ENCODE assay signal across 26 mouse cellular contexts in genomic region chr4:140859291-140859690, GRCm38 (mm10). TPM values are rescaled to one million over a fixed set of nuclear protein-coding genes. Genes with fewer than 3 reads are reported as not detected.
DNase-seq lines count a peak whose midpoint lies in the region; ATAC-seq and TF ChIP-seq lines count a peak whose summit lies in the region.
"Had no signal": no experiment of that assay in that cellular context is flagged by ENCODE, and none has a peak within 500 bp of the region (broad histone marks: within the 10 kb centered on the region; RNA-seq: fewer than 3 reads in every experiment).

No protein-coding gene starts in this region.

- peaks cover 15% of the 10 kb centered on the region for H3K27me3 ChIP-seq in heart, embryonic 10.5 days (ENCODE audit: insufficient read depth, poor library complexity, severe bottlenecking)
- no peaks in the 10 kb centered on the region for H3K27me3 ChIP-seq in liver, embryonic 14.5 days (ENCODE audit: control insufficient read depth, insufficient read depth, low read length)
- no peaks in the 10 kb centered on the region; the same call in 1 of the 2 replicates for H3K27me3 ChIP-seq in embryonic facial prominence, embryonic 10.5 days (replicated peaks; ENCODE audit: low read depth, poor library complexity, severe bottlenecking)

- H3K9me3 ChIP-seq in heart, embryonic 10.5 days = no peaks in the 10 kb centered on the region
- no peaks in the 10 kb centered on the region for H3K9me3 ChIP-seq in liver, embryonic 14.5 days (ENCODE audit: control insufficient read depth, low read length)
- H3K9me3 ChIP-seq in embryonic facial prominence, embryonic 10.5 days = no peaks in the 10 kb centered on the region
- H3K9me3 ChIP-seq: G1E; limb, embryonic 13.5 days had no signal

- H3K4me1 ChIP-seq in heart, embryonic 10.5 days = peaks cover 39% of the 10 kb centered on the region
- H3K4me1 ChIP-seq in liver, embryonic 14.5 days (replicated peaks; ENCODE audit: control insufficient read depth in 2 of 2, insufficient read depth in 2 of 2, low read length in 1 of 2) = peaks cover 60 to 72% of the 10 kb centered on the region in 2 experiments
- H3K4me1 ChIP-seq in embryonic facial prominence, embryonic 10.5 days = no peaks in the 10 kb centered on the region

- TF ChIP-seq EP300 in liver, embryonic 14.5 days (IDR thresholded peaks at IDR 0.05; ENCODE audit: low read depth) = no peak

- H3K9ac ChIP-seq in liver, embryonic 14.5 days (replicated peaks) = peak overlapping the region; percentile 54
- H3K9ac ChIP-seq: hindbrain, embryonic 14.5 days; limb, embryonic 13.5 days had no signal

- 81% methylated on average over 11 of the region's 11 CpGs for WGBS in heart, embryonic 10.5 days
- WGBS in liver, embryonic 14.5 days (ENCODE audit: insufficient replicate concordance) = 42% methylated on average over 11 of the region's 11 CpGs
- 81% methylated on average over 11 of the region's 11 CpGs for WGBS in embryonic facial prominence, embryonic 10.5 days

- H3K27ac ChIP-seq in heart, embryonic 10.5 days = peak overlapping the region; percentile 50
- peak overlapping the region; percentile 80 for H3K27ac ChIP-seq in liver, embryonic 14.5 days
- no peak overlapping the region for H3K27ac ChIP-seq in embryonic facial prominence, embryonic 10.5 days (replicated peaks)
- H3K27ac ChIP-seq: heart, adult 2 months; hindbrain, embryonic 14.5 days; limb, embryonic 13.5 days had no signal

- no peak for ATAC-seq in liver, embryonic 14.5 days (ENCODE audit: insufficient read depth)
- ATAC-seq: forebrain, embryonic 14.5 days had no signal

- TF ChIP-seq CTCF in liver, embryonic 14.5 days (IDR thresholded peaks at IDR 0.05; ENCODE audit: low read depth) = no peak

- no peak for DNase-seq in heart, embryonic 10.5 days (ENCODE audit: low spot score)
- DNase-seq in heart, adult 18-20 months = no peak
- DNase-seq in c-Kit-positive CD71-positive TER-119-positive erythroid progenitor cells, embryonic 14.5 days (ENCODE audit: low spot score) = peak; percentile 72
- peak in 1 of 3 experiments; percentile 53 for DNase-seq in liver, embryonic 14.5 days (ENCODE audit: low read depth in 3 of 3, low spot score in 3 of 3)
- DNase-seq in spleen, postnatal 36 days (ENCODE audit: low spot score in 2 of 2) = peak; percentile 52 to 56
- no peak for DNase-seq in adrenal gland, adult 2 months
- no peak for DNase-seq in thymus, postnatal 25 days
- DNase-seq in embryonic facial prominence, embryonic 10.5 days (ENCODE audit: low spot score) = no peak
- DNase-seq: cerebellum, postnatal 14 days; embryo, embryonic 11 days; heart, adult 2 months; kidney, adult 2 months; kidney, postnatal 36 days; layer of hippocampus, adult 9-11 months; right cerebral cortex, postnatal 14 days; thymus, adult 18-20 months had no signal

- peak overlapping the region; percentile 56 for H3K4me2 ChIP-seq in liver, embryonic 14.5 days (ENCODE audit: low read depth)
- H3K4me2 ChIP-seq: hindbrain, embryonic 14.5 days; limb, embryonic 13.5 days had no signal

- no peaks in the 10 kb centered on the region for H3K36me3 ChIP-seq in heart, embryonic 10.5 days
- H3K36me3 ChIP-seq in liver, embryonic 14.5 days (replicated peaks; ENCODE audit: control insufficient read depth, insufficient read depth, low read depth) = no peaks in the 10 kb centered on the region
- H3K36me3 ChIP-seq in embryonic facial prominence, embryonic 10.5 days (replicated peaks) = no peaks in the 10 kb centered on the region
- H3K36me3 ChIP-seq: G1E; limb, embryonic 13.5 days had no signal

- no peak overlapping the region for H3K4me3 ChIP-seq in heart, embryonic 10.5 days
- peak overlapping the region in 1 of 2 experiments; percentile 4; a peak in 1 of 4 replicates for H3K4me3 ChIP-seq in liver, embryonic 14.5 days (ENCODE audit: insufficient read depth in 1 of 2, low read depth in 2 of 2, low read length in 2 of 2)
- H3K4me3 ChIP-seq in embryonic facial prominence, embryonic 10.5 days = no peak overlapping the region
- H3K4me3 ChIP-seq: heart, adult 2 months; limb, embryonic 13.5 days; megakaryocyte, embryonic 14.5 days had no signal

RNA-seq across cellular contexts. Expression of gene Padi1, which starts 13.7 kb away (rescaled TPM):
- 0.16 TPM in 2 replicates for polyA plus RNA-seq in heart, embryonic 10.5 days (2016; fragmentation: Nextera tagmentation; extraction: Ambion mirVana)
- total RNA-seq in heart, adult 18-20 months (2021) = under 1 TPM in 1 of 2 experiments, not detected in 1; 0.23 TPM
- 0.01 and 0.02 TPM in 2 replicates for polyA plus RNA-seq in liver, embryonic 14.5 days (2012; rRNA removed)
- 0.06 TPM in 1 of 2 replicates, not detected in the other for polyA plus RNA-seq in liver, embryonic 14.5 days (2014; fragmentation: Nextera tagmentation; extraction: Ambion mirVana)
- not detected for total RNA-seq in adrenal gland, adult 2 months (2021)
- polyA plus RNA-seq in adrenal gland, adult 2 months (2012; rRNA removed) = not detected in 2 replicates
- polyA plus RNA-seq in embryonic facial prominence, embryonic 10.5 days (2016; fragmentation: Nextera tagmentation; extraction: Ambion mirVana) = 0.10 and 0.22 TPM in 2 replicates
- total RNA-seq: adrenal gland, adult 18-20 months; heart, adult 2 months had no signal
- polyA plus RNA-seq: forebrain, embryonic 14.5 days; heart, postnatal 0 days; hindbrain, embryonic 14.5 days; midbrain, postnatal 0 days; neural tube, embryonic 11.5 days had no signal

RNA-seq across cellular contexts. Expression of gene Padi2, which starts 46.9 kb away (rescaled TPM):
- polyA plus RNA-seq in heart, embryonic 10.5 days (2016; fragmentation: Nextera tagmentation; extraction: Ambion mirVana) = 2.9 and 6.3 TPM in 2 replicates
- total RNA-seq in heart, adult 18-20 months (2021) = 1 to 10 TPM in 1 of 2 experiments, under 1 TPM in 1; 0.97 to 1.4 TPM
- polyA plus RNA-seq in liver, embryonic 14.5 days (2012; rRNA removed) = 0.87 and 1.0 TPM in 2 replicates
- 1.7 and 1.8 TPM in 2 replicates for polyA plus RNA-seq in liver, embryonic 14.5 days (2014; fragmentation: Nextera tagmentation; extraction: Ambion mirVana)
- 10 to 100 TPM in 1 of 2 experiments, 1 to 10 TPM in 1; 1.7 to 13.8 TPM for total RNA-seq in adrenal gland, adult 2 months (2021)
- polyA plus RNA-seq in adrenal gland, adult 2 months (2012; rRNA removed) = 7.7 and 10.5 TPM in 2 replicates
- 0.97 and 1.6 TPM in 2 replicates for polyA plus RNA-seq in embryonic facial prominence, embryonic 10.5 days (2016; fragmentation: Nextera tagmentation; extraction: Ambion mirVana)

RNA-seq across cellular contexts. Expression of gene Padi3, which starts 48.8 kb away (rescaled TPM):
- 0.87 and 0.96 TPM in 2 replicates for polyA plus RNA-seq in heart, embryonic 10.5 days (2016; fragmentation: Nextera tagmentation; extraction: Ambion mirVana)
- total RNA-seq in heart, adult 18-20 months (2021) = under 1 TPM in 1 of 2 experiments, not detected in 1; 0.15 TPM
- 0.11 and 0.17 TPM in 2 replicates for polyA plus RNA-seq in liver, embryonic 14.5 days (2012; rRNA removed)
- 0.13 and 0.25 TPM in 2 replicates for polyA plus RNA-seq in liver, embryonic 14.5 days (2014; fragmentation: Nextera tagmentation; extraction: Ambion mirVana)
- total RNA-seq in adrenal gland, adult 2 months (2021) = not detected
- polyA plus RNA-seq in adrenal gland, adult 2 months (2012; rRNA removed) = not detected in 2 replicates
- polyA plus RNA-seq in embryonic facial prominence, embryonic 10.5 days (2016; fragmentation: Nextera tagmentation; extraction: Ambion mirVana) = 0.28 and 0.60 TPM in 2 replicates
- total RNA-seq: adrenal gland, adult 18-20 months; left cerebral cortex, adult 8-10 months; midbrain, postnatal 0 days had no signal
- polyA plus RNA-seq: forebrain, embryonic 14.5 days; heart, adult 2 months; hindbrain, embryonic 14.5 days; midbrain, postnatal 0 days; neural tube, embryonic 11.5 days had no signal

Comparison
In these comparisons a context has a peak if more than half of its experiments do, and no peak if none do; other contexts are left out.
1. DNase-seq: peak in c-Kit-positive CD71-positive TER-119-positive erythroid progenitor cells, embryonic 14.5 days (single experiment) and spleen, postnatal 36 days (2 of 2); none in heart, embryonic 10.5 days (single experiment), heart, adult 18-20 months (0 of 2), adrenal gland, adult 2 months (single experiment), thymus, postnatal 25 days (single experiment) and embryonic facial prominence, embryonic 10.5 days (single experiment).